Mouse (Mus musculus) spleen, adult 18-20 months (tissue): ENCODE measurements around the gene Bclaf3.
"Not testable (repeated sequence)": the region's sequence is repeated elsewhere in the genome, so short reads cannot be mapped to it uniquely, and the experiment has no call there.

Experiments used
- DNase-seq, 2 experiments: peaks; one replicate each; pipeline ENCODE4 v3.0.0; 2022; ENCODE audit warnings: mixed read lengths in 2 of 2

Gene Bclaf3

GRCm38 (mm10) chrX:159526388-159526787 lies at the start of gene Bclaf3:
Bclaf3 (plus strand) TSS chrX:159526688.
- DNase-seq: no peak

- DNase-seq: not testable (repeated sequence)
Measured at GRCm38 (mm10) chrX:159478243-159478940, 48.1 kb upstream of the Bclaf3 start.

GRCm38 (mm10) chrX:159484247-159484646 lies 42.2 kb upstream of the Bclaf3 start:
- no peak for DNase-seq

- no peak for DNase-seq
Measured at GRCm38 (mm10) chrX:159503181-159503580, 23.3 kb upstream of the Bclaf3 start.

- DNase-seq: no peak
Measured at GRCm38 (mm10) chrX:159508331-159509036, 18.0 kb upstream of the Bclaf3 start.

- no peak for DNase-seq
Measured at GRCm38 (mm10) chrX:159509042-159509441, 17.4 kb upstream of the Bclaf3 start.

GRCm38 (mm10) chrX:159509847-159510715 lies 16.4 kb upstream of the Bclaf3 start:
- no peak for DNase-seq

- DNase-seq: no peak
Measured at GRCm38 (mm10) chrX:159510716-159511051, 15.8 kb upstream of the Bclaf3 start.

- no peak for DNase-seq
Measured at GRCm38 (mm10) chrX:159515599-159515998, 10.9 kb upstream of the Bclaf3 start.

GRCm38 (mm10) chrX:159521780-159522179 lies 4.7 kb upstream of the Bclaf3 start:
- no peak for DNase-seq

GRCm38 (mm10) chrX:159522651-159523050 lies 3.8 kb upstream of the Bclaf3 start:
- no peak for DNase-seq

- DNase-seq: peak; percentile 92 to 93
Measured at GRCm38 (mm10) chrX:159532427-159532810, 5.9 kb downstream of the Bclaf3 start.

- peak; percentile 36 to 45 for DNase-seq
Measured at GRCm38 (mm10) chrX:159532811-159533462, 6.4 kb downstream of the Bclaf3 start.

GRCm38 (mm10) chrX:159541936-159542335 lies 15.4 kb downstream of the Bclaf3 start:
- no peak for DNase-seq

- DNase-seq: no peak
Measured at GRCm38 (mm10) chrX:159547093-159547492, 20.6 kb downstream of the Bclaf3 start.

GRCm38 (mm10) chrX:159584738-159585137 lies 58.2 kb downstream of the Bclaf3 start:
- not testable (repeated sequence) for DNase-seq

- no peak for DNase-seq
Measured at GRCm38 (mm10) chrX:159591633-159592032, 65.1 kb downstream of the Bclaf3 start.

- DNase-seq: no peak
Measured at GRCm38 (mm10) chrX:159597502-159597901, 71.0 kb downstream of the Bclaf3 start.

- DNase-seq: no peak
Measured at GRCm38 (mm10) chrX:159604832-159605231, 78.3 kb downstream of the Bclaf3 start.

- no peak for DNase-seq
Measured at GRCm38 (mm10) chrX:159606936-159607335, 80.4 kb downstream of the Bclaf3 start.

GRCm38 (mm10) chrX:159626208-159626906 lies 99.9 kb downstream of the Bclaf3 start:
- no peak for DNase-seq

- DNase-seq: peak; percentile 65 to 70
Measured at GRCm38 (mm10) chrX:159626907-159627587, 100.6 kb downstream of the Bclaf3 start, which contains the start of gene Sh3kbp1. Sh3kbp1 (plus strand) TSS chrX:159627272.
